Mouse (Mus musculus) spleen, postnatal 10 days (tissue): Measurements from ENCODE around the gene Cog4.
"Not testable (repeated sequence)": the region's sequence is repeated elsewhere in the genome, so short reads cannot be mapped to it uniquely, and the experiment has no call there.

Source experiments
- DNase-seq, 2 experiments: peaks; one replicate each; pipeline ENCODE4 v3.0.0; 2021 to 2022; ENCODE audit warnings: low spot score in 2 of 2

Gene Cog4

GRCm38 (mm10) chr8:110921492-110922230, 75.3 kb downstream of the Cog4 start:
- peak in 1 of 2 experiments; percentile 78 for DNase-seq

- no peak for DNase-seq
These were observed 79.3 kb downstream of the Cog4 start for GRCm38 (mm10) chr8:110925691-110926140.

- DNase-seq: no peak
These were observed 80.3 kb downstream of the Cog4 start for GRCm38 (mm10) chr8:110926690-110927089.

DNA sequence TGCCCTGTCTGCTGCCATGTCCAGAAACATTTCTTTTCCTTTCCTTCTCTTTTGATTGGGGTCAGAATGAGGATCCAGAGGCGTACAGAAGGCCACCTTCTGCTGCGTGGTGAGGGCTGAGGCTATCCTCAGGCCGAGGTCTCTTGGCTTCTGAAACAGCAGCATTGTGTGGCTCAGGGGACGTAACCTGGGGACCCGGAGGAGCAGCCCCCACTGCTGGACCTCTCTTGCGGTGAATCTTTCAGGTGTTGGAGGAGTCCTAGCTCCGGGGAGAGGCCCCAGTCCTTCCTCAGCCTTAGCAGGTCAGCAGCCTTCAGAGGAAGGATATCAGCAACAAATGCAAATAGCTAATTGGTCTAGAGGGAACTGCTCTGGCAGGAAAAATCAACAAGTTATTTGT, 82.0 kb downstream of the Cog4 start:
- peak in 1 of 2 experiments; percentile 38 for DNase-seq

- DNase-seq: peak in 1 of 2 experiments; percentile 60
These were observed 82.7 kb downstream of the Cog4 start for GRCm38 (mm10) chr8:110929066-110929465.

GRCm38 (mm10) chr8:110929672-110930071, 83.3 kb downstream of the Cog4 start:
- DNase-seq: not testable (repeated sequence)

DNA sequence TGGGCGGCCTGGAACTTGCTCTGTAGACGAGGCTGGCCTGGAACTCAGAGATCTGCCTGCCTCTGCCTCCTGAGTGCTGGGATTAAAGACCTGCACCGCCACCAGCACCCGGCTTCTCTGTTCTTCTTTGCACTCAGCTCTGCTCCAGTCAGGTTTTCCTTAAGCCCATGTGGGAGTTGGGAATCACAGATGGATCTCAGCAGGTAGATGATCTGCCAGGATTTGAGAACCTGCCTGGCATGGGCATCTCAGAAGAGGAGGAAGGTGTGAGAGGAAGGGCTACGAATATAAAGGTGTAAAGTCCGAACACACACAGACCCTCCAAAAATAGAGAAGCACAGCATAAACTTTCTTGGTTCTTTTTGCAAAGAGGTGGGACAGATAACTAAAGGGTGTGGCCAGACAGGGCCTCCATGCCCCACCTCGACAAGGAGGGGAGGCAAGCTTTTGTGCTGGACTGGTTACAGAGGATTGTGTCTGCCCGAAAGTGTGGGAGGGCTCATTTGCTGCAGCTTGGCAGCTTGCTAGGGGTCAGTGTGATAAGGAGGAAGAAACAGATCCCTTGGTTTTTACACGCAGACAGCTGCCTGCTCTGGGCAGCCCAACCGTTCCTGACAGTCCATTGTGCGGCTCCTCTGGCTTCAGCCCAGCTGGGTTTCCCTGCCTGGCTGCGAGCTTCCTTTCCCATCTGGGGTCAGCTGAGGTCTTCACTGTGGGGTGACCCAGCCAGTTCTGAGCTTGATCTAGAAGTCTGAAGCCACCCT, 85.0 kb downstream of the Cog4 start:
- peak in 1 of 2 experiments; percentile 48 for DNase-seq
